ENCODE assay signal across 16 mouse cellular contexts in genomic region chr9:71695133-71695532, GRCm38 (mm10).
"Had no signal": no experiment of that assay in that cellular context is flagged by ENCODE, and none has a peak within 500 bp of the region (broad histone marks: within the 10 kb centered on the region; RNA-seq: fewer than 3 reads in every experiment).

No protein-coding gene starts in this region.

- H3K36me3 ChIP-seq: kidney, embryonic 15.5 days; limb, embryonic 13.5 days; midbrain, embryonic 15.5 days; neural tube, embryonic 13.5 days had no signal

- H3K9me3 ChIP-seq: kidney, embryonic 15.5 days; limb, embryonic 13.5 days; midbrain, embryonic 15.5 days; neural tube, embryonic 13.5 days had no signal

- H3K27ac ChIP-seq: layer of hippocampus, adult 2 months; limb, embryonic 13.5 days; liver, embryonic 14.5 days; midbrain, embryonic 15.5 days; neural tube, embryonic 13.5 days had no signal

- ATAC-seq: midbrain, embryonic 15.5 days had no signal

- H3K27me3 ChIP-seq: kidney, embryonic 15.5 days; limb, embryonic 13.5 days; midbrain, embryonic 15.5 days; neural tube, embryonic 13.5 days had no signal

- H3K4me2 ChIP-seq: kidney, embryonic 15.5 days; limb, embryonic 13.5 days; midbrain, embryonic 11.5 days; midbrain, embryonic 15.5 days; neural tube, embryonic 13.5 days had no signal

- H3K9ac ChIP-seq: kidney, embryonic 15.5 days; limb, embryonic 13.5 days; liver, embryonic 14.5 days; midbrain, embryonic 15.5 days; neural tube, embryonic 13.5 days had no signal

- H3K4me3 ChIP-seq: kidney, embryonic 15.5 days; layer of hippocampus, adult 2 months; limb, embryonic 13.5 days; megakaryocyte, embryonic 14.5 days; midbrain, embryonic 15.5 days; neural tube, embryonic 13.5 days had no signal

- DNase-seq: kidney, postnatal 25 days; left cerebral cortex, postnatal 4 days; lung, adult 18-20 months; retina, postnatal 1 day; right cerebral cortex, postnatal 4 days; spleen, adult 18-20 months; thymus, adult 18-20 months; thymus, postnatal 14 days had no signal
